Mouse (Mus musculus): ENCODE results near the gene Hp. TPM values are rescaled to one million over a fixed set of nuclear protein-coding genes. Genes with fewer than 3 reads are reported as not detected.
A peak's percentile ranks its signal among the peaks of the same experiment; 100 is the strongest.

The Hp gene
- polyA plus RNA-seq, 1 experiment from 2014 or later, result 0.53 TPM

GRCm38 (mm10) chr8:109576311-109576710 lies 2.7 kb downstream of the Hp start:
- H3K9me3 ChIP-seq (ENCODE audit: control insufficient read depth, low read length), result no peaks in the 10 kb centered on the region
- no peak for ATAC-seq (replicated peaks; ENCODE audit: low FRiP score, low TSS enrichment, low read depth)
- WGBS, result 62% methylated on average over 4 of the region's 4 CpGs

DNA sequence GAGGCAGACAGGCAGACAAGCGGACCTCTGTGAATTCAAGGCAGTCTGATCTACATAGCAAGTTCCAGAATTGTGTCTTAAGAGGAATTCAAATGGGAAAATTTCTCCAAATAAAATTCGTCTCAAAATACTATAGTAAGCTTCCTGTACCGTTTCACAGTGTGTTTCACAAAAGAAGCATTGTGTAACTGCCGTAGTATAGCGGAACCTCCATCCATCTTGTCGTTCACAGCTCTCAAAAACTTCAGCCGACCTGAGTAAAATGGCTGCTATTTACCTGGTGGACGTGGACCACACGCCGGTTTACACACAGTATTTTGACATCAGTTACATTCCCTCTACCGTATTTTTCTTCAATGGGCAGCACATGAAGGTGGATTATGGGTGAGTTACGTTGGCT lies 7.8 kb downstream of the Hp start:
- no peaks in the 10 kb centered on the region for H3K27me3 ChIP-seq (replicated peaks; ENCODE audit: control insufficient read depth, insufficient read depth, low read length)
- WGBS, result 90% methylated on average over 12 of the region's 12 CpGs
- H3K4me1 ChIP-seq (replicated peaks; ENCODE audit: control insufficient read depth, insufficient read depth, low read length), result no peaks in the 10 kb centered on the region
- no peak overlapping the region for H3K27ac ChIP-seq (ENCODE audit: low read depth)
- no peak overlapping the region for H3K9ac ChIP-seq (ENCODE audit: low read length)
- no peak for ATAC-seq (replicated peaks; ENCODE audit: low FRiP score, low TSS enrichment, low read depth)
- H3K4me2 ChIP-seq (ENCODE audit: low read length), result no peak overlapping the region
- peaks cover 14% of the 10 kb centered on the region; the same call in 1 of the 2 replicates for H3K36me3 ChIP-seq (ENCODE audit: control insufficient read depth, insufficient read depth, low read length)
- no peaks in the 10 kb centered on the region for H3K9me3 ChIP-seq (ENCODE audit: control insufficient read depth, low read length)
- DNase-seq (ENCODE audit: low spot score), result no peak
- no peak overlapping the region for H3K4me3 ChIP-seq (ENCODE audit: low read depth, low read length)

More at GRCm38 (mm10) chr8:109576311-109576710, 2.7 kb downstream of the Hp start:
- Histone ChIP-seq H3K9ac (ENCODE audit: low read length) (no peak overlapping the region), H3K4me1 (replicated peaks; ENCODE audit: control insufficient read depth, insufficient read depth, low read length) (no peaks in the 10 kb centered on the region), H3K36me3 (ENCODE audit: control insufficient read depth, insufficient read depth, low read length) (no peaks in the 10 kb centered on the region), H3K4me2 (ENCODE audit: low read length) (no peak overlapping the region), H3K4me3 (ENCODE audit: low read depth, low read length) (no peak overlapping the region), H3K27me3 (replicated peaks; ENCODE audit: control insufficient read depth, insufficient read depth, low read length) (no peaks in the 10 kb centered on the region), H3K27ac (ENCODE audit: low read depth) (no peak overlapping the region)
- DNase-seq (ENCODE audit: low spot score), result no peak

DNA sequence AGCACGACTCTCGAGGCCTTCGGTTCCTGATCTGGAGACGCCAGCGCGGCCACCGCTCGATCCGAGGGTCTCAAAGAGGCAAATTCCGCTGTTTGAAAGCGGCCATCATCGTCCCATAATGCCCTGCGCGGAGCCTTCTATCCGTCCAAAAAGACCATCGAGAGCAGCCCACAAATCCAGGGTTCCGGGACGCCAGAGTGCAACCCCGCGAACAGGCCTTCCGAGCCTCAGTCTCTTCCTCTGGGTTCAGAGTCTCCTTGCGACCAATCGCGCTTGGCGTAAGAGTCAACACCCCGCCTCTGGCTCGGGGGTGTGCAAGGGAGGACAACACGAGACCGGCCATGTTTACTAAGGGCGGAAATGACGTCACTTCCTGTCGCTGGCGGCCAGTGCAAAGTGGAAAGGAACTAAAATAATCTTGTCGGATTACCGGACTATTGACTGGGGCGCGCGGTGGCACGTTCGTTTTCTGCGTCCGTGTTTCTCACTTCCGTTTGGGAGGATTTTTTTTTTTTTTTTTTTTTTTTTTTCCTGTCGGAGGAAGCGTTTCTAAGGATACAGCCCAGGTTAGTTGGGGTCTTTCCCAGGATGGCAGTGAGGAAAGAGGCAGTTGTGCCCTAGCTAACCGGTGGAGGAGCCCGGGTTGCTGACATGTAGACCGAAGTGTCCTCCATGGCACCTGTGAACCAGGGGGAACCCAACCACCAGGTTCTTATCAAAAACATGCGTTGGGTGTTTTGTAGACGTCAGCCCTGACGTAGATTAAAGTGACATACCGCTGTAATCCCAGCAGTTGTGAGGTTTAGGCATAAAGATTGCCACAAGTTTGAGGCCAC lies 13.3 kb downstream of the Hp start, which contains the start of the genes Dhx38 and Txnl4b:
Gene Dhx38, minus strand, starts transcription at position 364 of the 836 bp plus-strand sequence.
Gene Txnl4b, plus strand, starts transcription at position 395 of the 836 bp plus-strand sequence.
- WGBS, result under 1% methylated on average over 52 of the region's 52 CpGs
- Histone ChIP-seq H3K9me3 (ENCODE audit: control insufficient read depth, low read length) (no peaks in the 10 kb centered on the region), H3K9ac (ENCODE audit: low read length) (peak within 1 kb of the TSS; percentile 97), H3K4me3 (ENCODE audit: low read depth, low read length) (peak within 1 kb of the TSS; percentile 100), H3K27me3 (replicated peaks; ENCODE audit: control insufficient read depth, insufficient read depth, low read length) (no peaks in the 10 kb centered on the region), H3K4me1 (replicated peaks; ENCODE audit: control insufficient read depth, insufficient read depth, low read length) (peaks cover 8% of the 10 kb centered on the region), H3K27ac (ENCODE audit: low read depth) (peak within 1 kb of the TSS; percentile 92), H3K36me3 (ENCODE audit: control insufficient read depth, insufficient read depth, low read length) (peaks cover 32% of the 10 kb centered on the region), H3K4me2 (ENCODE audit: low read length) (peak within 1 kb of the TSS; percentile 99)
- ATAC-seq (replicated peaks; ENCODE audit: low FRiP score, low TSS enrichment, low read depth) (peak; percentile 99), DNase-seq (ENCODE audit: low spot score) (peak; percentile 96)

GRCm38 (mm10) chr8:109564766-109565165 lies 14.2 kb downstream of the Hp start:
- H3K9me3 ChIP-seq (ENCODE audit: control insufficient read depth, low read length), result no peaks in the 10 kb centered on the region
- H3K27ac ChIP-seq (ENCODE audit: low read depth), result peak overlapping the region; percentile 92
- H3K4me2 ChIP-seq (ENCODE audit: low read length), result peak overlapping the region; percentile 99
- H3K9ac ChIP-seq (ENCODE audit: low read length), result peak overlapping the region; percentile 97
- ATAC-seq (replicated peaks; ENCODE audit: low FRiP score, low TSS enrichment, low read depth) (no peak), DNase-seq (ENCODE audit: low spot score) (no peak)
- WGBS, result 5% methylated on average over 10 of the region's 10 CpGs
- H3K36me3 ChIP-seq (ENCODE audit: control insufficient read depth, insufficient read depth, low read length), result peaks cover 33% of the 10 kb centered on the region
- H3K4me3 ChIP-seq (ENCODE audit: low read depth, low read length), result peak overlapping the region; percentile 100
- peaks cover 8% of the 10 kb centered on the region for H3K4me1 ChIP-seq (replicated peaks; ENCODE audit: control insufficient read depth, insufficient read depth, low read length)
- H3K27me3 ChIP-seq (replicated peaks; ENCODE audit: control insufficient read depth, insufficient read depth, low read length), result no peaks in the 10 kb centered on the region

DNA sequence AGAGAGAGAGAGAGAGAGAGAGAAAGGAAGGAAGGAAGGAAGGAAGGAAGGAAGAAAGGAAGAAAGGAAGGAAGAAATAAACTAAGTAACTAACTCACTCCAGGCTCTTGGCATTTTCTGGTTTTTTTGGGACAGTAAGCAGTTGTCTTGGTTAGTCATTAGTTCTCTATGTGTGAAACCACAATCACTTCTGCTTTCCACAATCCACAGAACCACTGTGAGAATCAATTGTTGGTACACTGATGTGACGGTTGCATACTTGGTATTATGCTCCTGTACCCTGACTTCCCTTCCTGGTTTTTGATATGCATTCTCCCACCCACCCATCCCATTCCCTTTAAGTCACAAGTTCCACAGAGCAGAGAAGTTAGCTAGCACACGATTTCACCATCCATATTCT lies 15.1 kb downstream of the Hp start:
- WGBS, result 86% methylated on average over 2 of the region's 2 CpGs
- no peaks in the 10 kb centered on the region for H3K27me3 ChIP-seq (replicated peaks; ENCODE audit: control insufficient read depth, insufficient read depth, low read length)
- no peak overlapping the region for H3K9ac ChIP-seq (ENCODE audit: low read length)
- peaks cover 38% of the 10 kb centered on the region for H3K36me3 ChIP-seq (ENCODE audit: control insufficient read depth, insufficient read depth, low read length)
- H3K27ac ChIP-seq (ENCODE audit: low read depth), result no peak overlapping the region
- H3K4me2 ChIP-seq (ENCODE audit: low read length), result no peak overlapping the region
- H3K9me3 ChIP-seq (ENCODE audit: control insufficient read depth, low read length), result no peaks in the 10 kb centered on the region
- H3K4me3 ChIP-seq (ENCODE audit: low read depth, low read length), result 0 out of 2 replicates have a peak overlapping the region, but pooled peaks have one; percentile 100
- H3K4me1 ChIP-seq (replicated peaks; ENCODE audit: control insufficient read depth, insufficient read depth, low read length), result peaks cover 8% of the 10 kb centered on the region
- no peak for ATAC-seq (replicated peaks; ENCODE audit: low FRiP score, low TSS enrichment, low read depth)
- DNase-seq (ENCODE audit: low spot score), result no peak

DNA sequence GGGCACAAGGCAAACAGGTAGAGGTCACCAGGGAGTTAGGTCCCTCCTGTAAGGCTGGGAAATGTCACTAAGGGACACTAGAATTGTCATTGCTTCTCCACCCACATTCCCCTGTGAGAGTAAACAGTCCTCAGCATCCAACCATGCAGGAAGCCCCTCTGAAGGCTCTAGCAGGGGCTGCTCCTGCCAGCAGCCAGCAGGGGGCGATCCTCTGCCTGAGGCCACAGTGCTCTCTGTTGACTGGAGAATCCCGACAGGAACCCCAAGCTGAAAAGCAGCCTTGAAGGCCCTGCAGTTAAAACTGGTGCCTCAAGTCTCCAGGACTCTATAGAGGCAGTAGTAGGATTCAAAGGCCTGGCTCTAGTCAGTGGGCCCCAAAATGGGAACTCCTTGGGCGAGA lies 27.3 kb downstream of the Hp start:
- no peaks in the 10 kb centered on the region for H3K9me3 ChIP-seq (ENCODE audit: control insufficient read depth, low read length)
- no peak for ATAC-seq (replicated peaks; ENCODE audit: low FRiP score, low TSS enrichment, low read depth)
- H3K4me2 ChIP-seq (ENCODE audit: low read length), result no peak overlapping the region
- no peaks in the 10 kb centered on the region for H3K4me1 ChIP-seq (replicated peaks; ENCODE audit: control insufficient read depth, insufficient read depth, low read length)
- no peaks in the 10 kb centered on the region for H3K27me3 ChIP-seq (replicated peaks; ENCODE audit: control insufficient read depth, insufficient read depth, low read length)
- 51% methylated on average over 3 of the region's 3 CpGs for WGBS
- H3K27ac ChIP-seq (ENCODE audit: low read depth), result no peak overlapping the region
- peaks cover 97% of the 10 kb centered on the region for H3K36me3 ChIP-seq (ENCODE audit: control insufficient read depth, insufficient read depth, low read length)
- H3K9ac ChIP-seq (ENCODE audit: low read length), result no peak overlapping the region
- DNase-seq (ENCODE audit: low spot score), result peak; percentile 62
- H3K4me3 ChIP-seq (ENCODE audit: low read depth, low read length), result no peak overlapping the region

GRCm38 (mm10) chr8:109544049-109544448 lies 34.9 kb downstream of the Hp start:
- 57% methylated on average over 2 of the region's 3 CpGs for WGBS
- no peak for ATAC-seq (replicated peaks; ENCODE audit: low FRiP score, low TSS enrichment, low read depth)

DNA sequence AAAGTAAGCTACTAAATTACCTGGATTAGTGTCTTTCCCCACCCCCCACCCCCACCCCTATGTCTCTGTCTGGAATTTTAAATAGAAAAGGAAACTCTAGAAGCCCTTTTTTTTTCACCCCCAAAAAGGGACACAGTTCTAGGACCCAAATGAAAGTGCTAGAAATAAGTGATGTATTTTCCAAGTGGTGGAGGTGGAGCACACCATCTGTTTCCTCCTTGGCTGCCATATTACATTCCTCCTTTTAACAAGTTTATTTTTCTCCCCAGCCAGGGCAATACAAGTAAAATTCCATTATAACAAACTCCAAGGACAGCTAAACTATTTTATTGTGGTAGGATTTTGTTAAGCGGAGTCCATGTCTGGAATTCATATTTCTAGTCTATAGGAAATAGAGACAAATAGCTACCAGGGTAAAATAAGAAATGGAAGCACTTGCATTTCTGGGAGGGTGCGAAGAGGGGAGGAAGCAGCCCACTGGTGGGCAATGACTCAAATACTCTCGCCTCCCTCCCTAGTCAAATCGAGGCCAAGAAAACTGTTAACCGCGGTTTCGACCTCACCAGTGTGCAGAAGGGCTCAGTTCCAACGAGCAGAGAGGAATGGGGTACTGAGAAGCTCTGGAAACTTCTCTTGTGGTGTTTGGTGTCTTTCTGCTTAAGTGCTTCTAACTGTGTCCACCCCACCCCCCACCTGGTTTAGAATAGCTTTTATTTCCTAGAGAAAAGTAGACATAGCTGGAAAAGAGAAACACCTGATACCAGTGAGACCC lies 36.0 kb downstream of the Hp start:
- DNase-seq (ENCODE audit: low spot score) (no peak), ATAC-seq (replicated peaks; ENCODE audit: low FRiP score, low TSS enrichment, low read depth) (no peak)
- peaks cover 14% of the 10 kb centered on the region for H3K36me3 ChIP-seq (ENCODE audit: control insufficient read depth, insufficient read depth, low read length)
- H3K9me3 ChIP-seq (ENCODE audit: control insufficient read depth, low read length), result no peaks in the 10 kb centered on the region
- no peak overlapping the region for H3K4me3 ChIP-seq (ENCODE audit: low read depth, low read length)
- H3K27me3 ChIP-seq (replicated peaks; ENCODE audit: control insufficient read depth, insufficient read depth, low read length), result no peaks in the 10 kb centered on the region
- H3K4me2 ChIP-seq (ENCODE audit: low read length), result no peak overlapping the region
- WGBS, result 77% methylated on average over 8 of the region's 8 CpGs
- no peak overlapping the region for H3K9ac ChIP-seq (ENCODE audit: low read length)
- no peaks in the 10 kb centered on the region for H3K4me1 ChIP-seq (replicated peaks; ENCODE audit: control insufficient read depth, insufficient read depth, low read length)
- no peak overlapping the region for H3K27ac ChIP-seq (ENCODE audit: low read depth)

More at GRCm38 (mm10) chr8:109544049-109544448, 34.9 kb downstream of the Hp start:
- Histone ChIP-seq H3K4me2 (ENCODE audit: low read length) (no peak overlapping the region), H3K4me1 (replicated peaks; ENCODE audit: control insufficient read depth, insufficient read depth, low read length) (no peaks in the 10 kb centered on the region), H3K27me3 (replicated peaks; ENCODE audit: control insufficient read depth, insufficient read depth, low read length) (no peaks in the 10 kb centered on the region), H3K9ac (ENCODE audit: low read length) (no peak overlapping the region), H3K27ac (ENCODE audit: low read depth) (no peak overlapping the region), H3K4me3 (ENCODE audit: low read depth, low read length) (no peak overlapping the region), H3K9me3 (ENCODE audit: control insufficient read depth, low read length) (no peaks in the 10 kb centered on the region), H3K36me3 (ENCODE audit: control insufficient read depth, insufficient read depth, low read length) (peaks cover 25% of the 10 kb centered on the region)
- no peak for DNase-seq (ENCODE audit: low spot score)

Data from intestine, embryonic 14.5 days (tissue).